Mouse (Mus musculus) left cerebral cortex, adult 8-10 months (tissue): ENCODE measurements around the gene Olfr1130. TPM values are rescaled to one million over a fixed set of nuclear protein-coding genes. Genes with fewer than 3 reads are reported as not detected.
"Not testable (repeated sequence)": the region's sequence is repeated elsewhere in the genome, so short reads cannot be mapped to it uniquely, and the experiment has no call there.

Experiments used
- DNase-seq, 2 experiments: peaks; one replicate each; pipeline ENCODE4 v3.0.0; 2022; ENCODE audit warnings: low spot score in 2 of 2
- total RNA-seq, 4 experiments: library from RNA; stranded (reverse); gene quantifications; 2 replicates each; pipeline ENCODE4 v1.2.4; 2022

The Olfr1130 gene
- total RNA-seq = not detected

- not testable (repeated sequence) for DNase-seq
Measured at GRCm38 (mm10) chr2:87605912-87606311, at the start of gene Olfr1130. Olfr1130 (plus strand) TSS chr2:87606212.

- not testable (repeated sequence) for DNase-seq
Measured at GRCm38 (mm10) chr2:87573602-87574001, 32.4 kb upstream of the Olfr1130 start, which contains the start of gene Olfr1129. Olfr1129 (plus strand) TSS chr2:87573902.

GRCm38 (mm10) chr2:87626804-87627203 lies 20.8 kb downstream of the Olfr1130 start, which contains the start of gene Olfr1131:
Olfr1131 (plus strand) TSS chr2:87627104.
- no peak for DNase-seq

- DNase-seq = no peak
Measured at GRCm38 (mm10) chr2:87637435-87637834, 31.4 kb downstream of the Olfr1130 start, which contains the start of gene Olfr1132. Olfr1132 (minus strand) TSS chr2:87637535.

- DNase-seq = no peak
Measured at GRCm38 (mm10) chr2:87642441-87642840, 36.4 kb downstream of the Olfr1130 start.

GRCm38 (mm10) chr2:87647274-87647673 lies 41.3 kb downstream of the Olfr1130 start, which contains the start of gene Olfr1133:
Olfr1133 (minus strand) TSS chr2:87647374.
- DNase-seq = no peak

- DNase-seq = no peak
Measured at GRCm38 (mm10) chr2:87658360-87658759, 52.3 kb downstream of the Olfr1130 start, which contains the start of gene Olfr1134. Olfr1134 (minus strand) TSS chr2:87658460.

Other genes starting within 250 kb of the Olfr1130 start
- gene Olfr1121, start 236.3 kb upstream of the Olfr1130 start, total RNA-seq = not detected
- under 1 TPM in 1 of 4 experiments, not detected in 3; 0.09 TPM for gene Olfr1122, start 220.4 kb upstream of the Olfr1130 start, total RNA-seq
- not detected for gene Olfr1123, start 189.6 kb upstream of the Olfr1130 start, total RNA-seq
- gene Olfr1124, start 175.9 kb upstream of the Olfr1130 start, total RNA-seq = not detected
- gene Olfr1126, start 152.2 kb upstream of the Olfr1130 start, total RNA-seq = not detected
- gene Pramel7, start 109.1 kb upstream of the Olfr1130 start, total RNA-seq = not detected
- gene Pramel6, start 99.6 kb upstream of the Olfr1130 start, total RNA-seq = not detected
- not detected for gene Olfr153, start 74.4 kb upstream of the Olfr1130 start, total RNA-seq
- gene Olfr1128, start 60.7 kb upstream of the Olfr1130 start, total RNA-seq = not detected
- not detected for gene Olfr1129, start 32.3 kb upstream of the Olfr1130 start, total RNA-seq
- gene Olfr1131, start 20.9 kb downstream of the Olfr1130 start, total RNA-seq = not detected
- not detected for gene Olfr1132, start 31.3 kb downstream of the Olfr1130 start, total RNA-seq
- not detected for gene Olfr1133, start 41.2 kb downstream of the Olfr1130 start, total RNA-seq
- gene Olfr1134, start 52.2 kb downstream of the Olfr1130 start, total RNA-seq = not detected
- gene Olfr1135, start 67.5 kb downstream of the Olfr1130 start, total RNA-seq = not detected
- not detected for gene Olfr1136, start 87.7 kb downstream of the Olfr1130 start, total RNA-seq
- not detected for gene Olfr1137, start 107.0 kb downstream of the Olfr1130 start, total RNA-seq
- gene Olfr1138, start 133.8 kb downstream of the Olfr1130 start, total RNA-seq = not detected
- not detected for gene Olfr1140, start 137.5 kb downstream of the Olfr1130 start, total RNA-seq
- gene Olfr1141, start 147.8 kb downstream of the Olfr1130 start, total RNA-seq = not detected
- not detected for gene Olfr152, start 173.3 kb downstream of the Olfr1130 start, total RNA-seq
- gene Olfr1143, start 194.4 kb downstream of the Olfr1130 start, total RNA-seq = not detected
- gene Olfr1145, start 203.6 kb downstream of the Olfr1130 start, total RNA-seq = not detected
- not detected for gene Olfr1148, start 224.3 kb downstream of the Olfr1130 start, total RNA-seq
- gene Olfr1150-ps1, start 237.8 kb downstream of the Olfr1130 start, total RNA-seq = not detected
- not detected for gene Olfr1151, start 249.7 kb downstream of the Olfr1130 start, total RNA-seq